Mouse (Mus musculus) limb, embryonic 12.5 days (tissue): Measurements from ENCODE around the gene Bex6. TPM values are rescaled to one million over a fixed set of nuclear protein-coding genes. Genes with fewer than 3 reads are reported as not detected.

ENCODE experiments used
- ATAC-seq: fragments of 200-750 bp; cut with Nextera tagmentation; 2 replicates; pipeline ENCODE4 v1.8.0; 2017; ENCODE audit warnings: low read depth, moderate TSS enrichment; ENCODE audit not compliant: insufficient number of reproducible peaks, insufficient read depth, low FRiP score, low TSS enrichment
- H3K27ac ChIP-seq: fragments of 300-500 bp; sonication (generic); 2 replicates; pipeline ENCODE4 v1.5.1; 2016; ENCODE audit warnings: mild to moderate bottlenecking, moderate library complexity
- H3K27me3 ChIP-seq: fragments of 300-500 bp; sonication (generic); 2 replicates; pipeline ENCODE4 v1.6.1; 2016; ENCODE audit warnings: mild to moderate bottlenecking, moderate library complexity
- H3K36me3 ChIP-seq: fragments of 300-500 bp; sonication (generic); 2 replicates; pipeline ENCODE4 v1.6.1; 2016; ENCODE audit warnings: mild to moderate bottlenecking, moderate library complexity
- H3K4me1 ChIP-seq: fragments of 300-500 bp; sonication (generic); replicated peaks from 2 replicates; pipeline ENCODE4 v1.6.1; 2016
- H3K4me2 ChIP-seq: fragments of 300-500 bp; sonication (generic); 2 replicates; pipeline ENCODE4 v1.6.1; 2016; ENCODE audit warnings: mild to moderate bottlenecking, moderate library complexity
- H3K4me3 ChIP-seq: fragments of 300-500 bp; sonication (generic); replicated peaks from 2 replicates; pipeline ENCODE4 v1.5.1; 2016; ENCODE audit warnings: mild to moderate bottlenecking
- H3K9ac ChIP-seq: fragments of 300-500 bp; sonication (generic); replicated peaks from 2 replicates; pipeline ENCODE4 v1.6.1; 2016; ENCODE audit warnings: mild to moderate bottlenecking, moderate library complexity
- H3K9me3 ChIP-seq: fragments of 300-500 bp; sonication (generic); 2 replicates; pipeline ENCODE4 v1.6.1; 2016; ENCODE audit warnings: mild to moderate bottlenecking, moderate library complexity
- WGBS: fragments of 180-500 bp; shearing (Covaris S2); methylation state at CpG from one replicate; pipeline ENCODE4 v1.1.7; 2016; 5-methylcytosine and 5-hydroxymethylcytosine counted together
- polyA plus RNA-seq: library from polyadenylated mRNA; unstranded; fragments of >200 nt; fragmentation: Nextera tagmentation; extraction: Ambion mirVana; gene quantifications from 2 replicates; pipeline ENCODE4 v1.2.1, GENCODE M21; 2016

Bex6 gene
- not detected in 2 replicates for polyA plus RNA-seq

- Histone ChIP-seq H3K4me3 (no peak within 1 kb of the TSS), H3K4me1 (peaks cover 5% of the 10 kb centered on the region), H3K36me3 (no peaks in the 10 kb centered on the region), H3K27me3 (no peaks in the 10 kb centered on the region), H3K9ac (no peak within 1 kb of the TSS), H3K27ac (no peak within 1 kb of the TSS), H3K9me3 (no peaks in the 10 kb centered on the region), H3K4me2 (no peak within 1 kb of the TSS)
- ATAC-seq, result no peak
- WGBS, result 80% methylated on average over 6 of the region's 6 CpGs
Observed at GRCm38 (mm10) chr16:32179333-32179901, at the start of gene Bex6. Bex6 (plus strand) TSS chr16:32179823.

GRCm38 (mm10) chr16:32130190-32130826, 49.3 kb upstream of the Bex6 start:
- no peaks in the 10 kb centered on the region for H3K9me3 ChIP-seq
- ATAC-seq, result no peak
- no peak overlapping the region for H3K9ac ChIP-seq
- no peaks in the 10 kb centered on the region for H3K27me3 ChIP-seq
- H3K4me1 ChIP-seq, result no peaks in the 10 kb centered on the region
- H3K36me3 ChIP-seq, result no peaks in the 10 kb centered on the region
- WGBS, result 68% methylated on average over 16 of the region's 16 CpGs
- peak overlapping the region; percentile 11; the same call in 1 of the 2 replicates for H3K4me2 ChIP-seq
- no peak overlapping the region for H3K4me3 ChIP-seq
- H3K27ac ChIP-seq, result no peak overlapping the region

DNA sequence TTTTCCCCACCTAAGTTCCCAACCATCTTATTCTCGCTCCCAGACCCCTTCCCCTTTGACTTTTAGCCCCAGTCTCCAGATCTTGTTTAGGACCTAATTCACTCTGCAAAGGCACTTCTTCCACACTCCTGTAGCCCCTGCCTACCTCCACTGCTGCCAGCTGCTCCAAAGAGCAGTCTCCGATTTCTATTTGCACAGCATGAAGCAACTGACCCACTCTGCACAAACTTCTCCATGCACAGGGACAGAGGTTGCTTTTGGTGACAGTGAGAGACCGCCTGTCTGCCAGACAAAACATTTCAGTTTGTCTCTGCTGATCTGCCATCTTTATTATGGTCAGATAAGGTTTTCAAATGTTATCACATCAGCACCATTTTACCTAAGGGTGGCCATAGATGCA, 46.5 kb upstream of the Bex6 start:
- H3K4me3 ChIP-seq, result no peak overlapping the region
- no peaks in the 10 kb centered on the region for H3K9me3 ChIP-seq
- no peaks in the 10 kb centered on the region for H3K4me1 ChIP-seq
- H3K9ac ChIP-seq, result no peak overlapping the region
- WGBS, result 82% methylated on average over 3 of the region's 3 CpGs
- ATAC-seq, result no peak
- H3K27ac ChIP-seq, result no peak overlapping the region
- no peak overlapping the region for H3K4me2 ChIP-seq
- H3K36me3 ChIP-seq, result no peaks in the 10 kb centered on the region
- H3K27me3 ChIP-seq, result no peaks in the 10 kb centered on the region

GRCm38 (mm10) chr16:32135842-32136357, 43.7 kb upstream of the Bex6 start:
- H3K27me3 ChIP-seq, result no peaks in the 10 kb centered on the region
- no peak overlapping the region for H3K9ac ChIP-seq
- no peak for ATAC-seq
- no peak overlapping the region for H3K4me2 ChIP-seq
- H3K9me3 ChIP-seq, result no peaks in the 10 kb centered on the region
- WGBS, result 80% methylated on average over 7 of the region's 7 CpGs
- H3K4me1 ChIP-seq, result no peaks in the 10 kb centered on the region
- H3K4me3 ChIP-seq, result no peak overlapping the region
- no peak overlapping the region for H3K27ac ChIP-seq
- no peaks in the 10 kb centered on the region for H3K36me3 ChIP-seq

GRCm38 (mm10) chr16:32138954-32139353, 40.7 kb upstream of the Bex6 start:
- Histone ChIP-seq H3K4me1 (no peaks in the 10 kb centered on the region), H3K36me3 (peaks cover 4% of the 10 kb centered on the region), H3K4me2 (no peak overlapping the region), H3K9ac (no peak overlapping the region), H3K9me3 (peaks cover 8% of the 10 kb centered on the region; the same call in 1 of the 2 replicates), H3K27me3 (no peaks in the 10 kb centered on the region), H3K27ac (no peak overlapping the region), H3K4me3 (no peak overlapping the region)
- WGBS, result 83% methylated on average over 1 of the region's 1 CpGs
- ATAC-seq, result no peak

GRCm38 (mm10) chr16:32143766-32144165, 35.9 kb upstream of the Bex6 start:
- H3K9ac ChIP-seq, result no peak overlapping the region
- no peak for ATAC-seq
- WGBS, result 91% methylated on average over 15 of the region's 15 CpGs
- peaks cover 8% of the 10 kb centered on the region for H3K36me3 ChIP-seq
- H3K4me2 ChIP-seq, result no peak overlapping the region
- H3K27ac ChIP-seq, result no peak overlapping the region
- no peak overlapping the region for H3K4me3 ChIP-seq
- H3K4me1 ChIP-seq, result no peaks in the 10 kb centered on the region
- peaks cover 8% of the 10 kb centered on the region; the same call in 1 of the 2 replicates for H3K9me3 ChIP-seq
- no peaks in the 10 kb centered on the region for H3K27me3 ChIP-seq

GRCm38 (mm10) chr16:32144592-32144991, 35.0 kb upstream of the Bex6 start:
- no peak for ATAC-seq

DNA sequence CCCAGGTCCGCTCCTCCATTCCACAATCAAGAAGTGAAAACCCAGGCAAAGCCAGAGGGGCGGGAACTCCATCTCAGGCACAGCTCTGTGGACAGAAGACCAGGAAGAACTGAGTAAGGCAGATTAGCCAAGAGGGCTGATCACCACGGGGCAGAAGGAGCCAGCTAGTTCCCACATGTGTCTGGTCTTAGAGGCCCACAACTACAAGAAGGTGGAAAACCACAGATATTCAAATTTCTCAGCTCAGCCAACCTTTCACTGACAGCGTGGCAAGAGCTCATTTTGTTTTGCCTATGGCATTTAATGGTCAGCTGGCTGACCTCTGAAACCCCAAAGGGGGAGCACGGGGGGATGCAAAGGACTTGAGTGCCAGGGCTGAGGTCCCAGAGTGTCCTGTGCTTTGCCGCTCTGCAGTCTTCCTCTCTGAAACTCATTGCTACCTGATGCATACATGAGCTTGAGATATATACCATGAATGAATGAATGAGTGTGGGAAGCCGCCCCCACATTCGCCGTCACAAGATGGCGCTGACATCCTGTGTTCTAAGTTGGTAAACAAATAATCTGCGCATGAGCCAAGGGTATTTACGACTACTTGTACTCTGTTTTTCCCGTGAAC, 31.9 kb upstream of the Bex6 start:
- H3K4me1 ChIP-seq, result no peaks in the 10 kb centered on the region
- ATAC-seq, result no peak
- peak overlapping the region; percentile 45 for H3K4me2 ChIP-seq
- no peak overlapping the region for H3K27ac ChIP-seq
- no peak overlapping the region for H3K9ac ChIP-seq
- no peaks in the 10 kb centered on the region for H3K27me3 ChIP-seq
- WGBS, result 60% methylated on average over 12 of the region's 13 CpGs
- H3K9me3 ChIP-seq, result peaks cover 8% of the 10 kb centered on the region; the same call in 1 of the 2 replicates
- 0 out of 2 replicates have a peak overlapping the region, but pooled peaks have one; percentile 12 for H3K4me3 ChIP-seq
- peaks cover 8% of the 10 kb centered on the region for H3K36me3 ChIP-seq

More at GRCm38 (mm10) chr16:32144592-32144991, 35.0 kb upstream of the Bex6 start:
- Histone ChIP-seq H3K4me3 (no peak overlapping the region), H3K9me3 (peaks cover 8% of the 10 kb centered on the region; the same call in 1 of the 2 replicates), H3K27me3 (no peaks in the 10 kb centered on the region), H3K4me1 (no peaks in the 10 kb centered on the region), H3K9ac (no peak overlapping the region), H3K4me2 (no peak overlapping the region), H3K27ac (no peak overlapping the region), H3K36me3 (peaks cover 8% of the 10 kb centered on the region)
- WGBS, result 91% methylated on average over 17 of the region's 17 CpGs

DNA sequence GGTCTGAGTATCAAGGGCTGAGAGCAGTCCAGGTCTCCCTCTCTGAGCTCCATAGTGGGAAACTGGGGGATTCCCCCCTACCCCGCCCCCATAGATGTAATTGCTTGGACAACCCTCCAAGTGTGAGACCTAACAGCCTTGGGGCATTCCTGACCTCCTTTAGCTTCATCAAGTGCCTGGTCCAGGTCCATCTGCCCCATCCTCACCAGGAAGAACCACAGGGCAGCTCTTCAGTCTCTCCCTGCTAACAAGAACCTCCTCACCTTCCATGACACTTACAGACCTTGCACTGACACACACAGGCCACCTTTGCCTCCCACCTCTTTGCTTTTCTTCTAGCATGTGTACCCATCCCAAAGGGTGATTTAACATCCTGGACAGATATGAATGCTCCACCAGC, 25.6 kb upstream of the Bex6 start:
- no peak overlapping the region for H3K27ac ChIP-seq
- H3K9ac ChIP-seq, result no peak overlapping the region
- no peaks in the 10 kb centered on the region for H3K36me3 ChIP-seq
- no peaks in the 10 kb centered on the region for H3K4me1 ChIP-seq
- ATAC-seq, result no peak
- no peak overlapping the region for H3K4me3 ChIP-seq
- no peak overlapping the region for H3K4me2 ChIP-seq
- 0 out of 2 replicates have a peak, but pooled peaks cover 3% of the 10 kb centered on the region for H3K27me3 ChIP-seq
- 85% methylated on average over 1 of the region's 1 CpGs for WGBS
- no peaks in the 10 kb centered on the region for H3K9me3 ChIP-seq

DNA sequence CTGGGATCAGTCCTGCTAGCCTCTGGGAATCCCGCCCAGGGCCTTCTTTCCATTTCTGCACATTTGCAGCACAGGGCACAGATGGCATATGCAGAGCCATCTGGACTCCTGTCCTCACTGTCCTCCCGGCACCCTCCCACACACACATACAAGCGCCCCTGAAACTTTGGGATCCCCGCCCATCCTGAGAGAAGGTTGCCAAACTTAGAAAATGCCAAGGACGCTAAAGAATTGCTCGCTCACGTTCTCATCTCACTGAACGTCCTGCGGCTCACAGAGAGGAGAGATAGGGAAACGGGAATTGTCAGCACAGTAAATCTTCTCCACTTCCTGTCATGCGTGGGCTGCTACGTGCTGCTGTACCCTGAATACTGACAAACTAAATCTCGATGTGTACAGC, 25.2 kb upstream of the Bex6 start:
- Histone ChIP-seq H3K4me1 (no peaks in the 10 kb centered on the region), H3K27ac (no peak overlapping the region), H3K4me2 (no peak overlapping the region), H3K9me3 (no peaks in the 10 kb centered on the region), H3K27me3 (0 out of 2 replicates have a peak, but pooled peaks cover 3% of the 10 kb centered on the region), H3K36me3 (no peaks in the 10 kb centered on the region), H3K9ac (no peak overlapping the region), H3K4me3 (no peak overlapping the region)
- no peak for ATAC-seq
- WGBS, result 72% methylated on average over 13 of the region's 13 CpGs

DNA sequence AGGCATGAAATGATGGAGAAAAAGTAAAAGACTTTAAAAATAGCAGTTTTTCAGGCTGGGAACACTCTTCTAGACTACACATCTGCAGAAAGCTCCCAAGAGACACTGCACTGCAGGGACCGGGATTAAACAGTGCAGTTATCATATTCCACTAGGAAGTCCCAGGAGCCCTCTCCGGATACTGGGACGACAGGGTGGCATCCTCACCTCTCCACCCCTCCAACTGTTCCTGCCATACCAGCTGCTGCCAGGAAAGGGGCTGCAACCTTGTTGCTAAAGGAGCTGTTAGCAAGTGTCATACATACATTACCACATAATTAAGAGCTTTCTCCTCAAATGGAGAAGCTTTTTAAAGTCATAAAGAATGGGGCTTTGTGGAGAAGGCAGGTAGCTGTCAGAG, 22.9 kb upstream of the Bex6 start:
- no peak for ATAC-seq
- H3K4me3 ChIP-seq, result no peak overlapping the region
- no peak overlapping the region for H3K27ac ChIP-seq
- H3K4me2 ChIP-seq, result no peak overlapping the region
- H3K4me1 ChIP-seq, result no peaks in the 10 kb centered on the region
- 43% methylated on average over 3 of the region's 3 CpGs for WGBS
- H3K9me3 ChIP-seq, result no peaks in the 10 kb centered on the region
- H3K9ac ChIP-seq, result no peak overlapping the region
- 0 out of 2 replicates have a peak, but pooled peaks cover 3% of the 10 kb centered on the region for H3K27me3 ChIP-seq
- no peaks in the 10 kb centered on the region for H3K36me3 ChIP-seq
